ENCODE assay signal across 8 mouse cellular contexts in genomic region chr11:66613150-66613549, GRCm38 (mm10).
DNase-seq lines count a peak whose midpoint lies in the region; ATAC-seq and TF ChIP-seq lines count a peak whose summit lies in the region.

No protein-coding gene starts in this region.

- ATAC-seq in lung, embryonic 14.5 days (ENCODE audit: insufficient read depth): no peak

- H3K27me3 ChIP-seq in lung, embryonic 14.5 days (ENCODE audit: insufficient read depth, low read length): no peaks in the 10 kb centered on the region

- no peaks in the 10 kb centered on the region for H3K4me1 ChIP-seq in lung, embryonic 14.5 days (ENCODE audit: insufficient read depth)

- WGBS in lung, embryonic 14.5 days: 16% methylated on average over 6 of the region's 6 CpGs

- H3K4me3 ChIP-seq in gastrocnemius, adult 2 months: no peak overlapping the region
- H3K4me3 ChIP-seq in lung, embryonic 14.5 days (ENCODE audit: low read depth, low read length): no peak overlapping the region

- H3K27ac ChIP-seq in gastrocnemius, adult 2 months: no peak overlapping the region
- H3K27ac ChIP-seq in lung, embryonic 14.5 days (ENCODE audit: low read depth): no peak overlapping the region

- no peak overlapping the region for H3K4me2 ChIP-seq in lung, embryonic 14.5 days

- H3K9me3 ChIP-seq in lung, embryonic 14.5 days (ENCODE audit: low read depth, low read length): no peaks in the 10 kb centered on the region

- H3K36me3 ChIP-seq in lung, embryonic 14.5 days (ENCODE audit: insufficient read depth): no peaks in the 10 kb centered on the region

- peak; percentile 14 for DNase-seq in gastrocnemius, adult 2 months
- no peak for DNase-seq in gastrocnemius, postnatal 36 days
- DNase-seq in lung, embryonic 14.5 days: peak; percentile 63
- no peak for DNase-seq in lung, adult 18-20 months
- peak; percentile 1 to 12 for DNase-seq in adrenal gland, postnatal 36 days
- peak; percentile 6 for DNase-seq in lung, postnatal 14 days
- no peak for DNase-seq in thymus, postnatal 36 days
- no peak for DNase-seq in gastrocnemius, postnatal 10 days

- H3K9ac ChIP-seq in lung, embryonic 14.5 days: no peak overlapping the region

- peak; percentile 60 for TF ChIP-seq CTCF in gastrocnemius, adult 2 months (IDR thresholded peaks at IDR 0.05)
- TF ChIP-seq CTCF in lung, embryonic 14.5 days (IDR thresholded peaks at IDR 0.05; ENCODE audit: low read depth): peak; percentile 59

- intact Hi-C loops in gastrocnemius, adult 2 months (cut with DNase I): loop anchor here (10.0 kb wide), 1 partner anchor 262 kb away; no protein-coding TSS in a partner anchor
- intact Hi-C loops in gastrocnemius, postnatal 36 days (cut with DNase I): no loop called here

Comparison
In these comparisons a context has a peak if more than half of its experiments do, and no peak if none do; other contexts are left out.
1. DNase-seq: peak in gastrocnemius, adult 2 months (single experiment), lung, embryonic 14.5 days (single experiment), adrenal gland, postnatal 36 days (2 of 2) and lung, postnatal 14 days (single experiment); none in gastrocnemius, postnatal 36 days (0 of 2), lung, adult 18-20 months (0 of 2), thymus, postnatal 36 days (0 of 2) and gastrocnemius, postnatal 10 days (single experiment).